Mouse (Mus musculus): ENCODE measurements around the gene Rad17.

Rad17 gene

GRCm38 (mm10) chr13:100612903-100613302 is 37.9 kb downstream of the Rad17 start:
- peak; percentile 15 for DNase-seq

- no peak for DNase-seq
Measured at GRCm38 (mm10) chr13:100612251-100612650, 38.6 kb downstream of the Rad17 start.

GRCm38 (mm10) chr13:100611266-100611665 is 39.6 kb downstream of the Rad17 start:
- no peak for DNase-seq

- no peak for DNase-seq
Measured at GRCm38 (mm10) chr13:100607756-100608155, 43.1 kb downstream of the Rad17 start.

- no peak for DNase-seq
Measured at GRCm38 (mm10) chr13:100605845-100606244, 45.0 kb downstream of the Rad17 start.

- DNase-seq, result no peak
Measured at GRCm38 (mm10) chr13:100603738-100604095, 47.1 kb downstream of the Rad17 start.

- DNase-seq, result no peak
Measured at GRCm38 (mm10) chr13:100603031-100603737, 47.7 kb downstream of the Rad17 start.

- peak; percentile 47 for DNase-seq
Measured at GRCm38 (mm10) chr13:100602239-100602902, 48.5 kb downstream of the Rad17 start.

- DNase-seq, result no peak
Measured at GRCm38 (mm10) chr13:100601034-100601433, 49.8 kb downstream of the Rad17 start.

GRCm38 (mm10) chr13:100600317-100600716 is 50.5 kb downstream of the Rad17 start:
- no peak for DNase-seq

GRCm38 (mm10) chr13:100597284-100597683 is 53.6 kb downstream of the Rad17 start:
- DNase-seq, result no peak

- DNase-seq, result no peak
Measured at GRCm38 (mm10) chr13:100595552-100595885, 55.3 kb downstream of the Rad17 start.

- no peak for DNase-seq
Measured at GRCm38 (mm10) chr13:100594838-100595551, 55.9 kb downstream of the Rad17 start.

GRCm38 (mm10) chr13:100594041-100594792 is 56.6 kb downstream of the Rad17 start:
- peak; percentile 78 for DNase-seq

GRCm38 (mm10) chr13:100588646-100589045 is 62.2 kb downstream of the Rad17 start:
- DNase-seq, result no peak

- no peak for DNase-seq
Measured at GRCm38 (mm10) chr13:100582144-100582543, 68.7 kb downstream of the Rad17 start.

- peak; percentile 32 for DNase-seq
Measured at GRCm38 (mm10) chr13:100581701-100582100, 69.2 kb downstream of the Rad17 start.

- no peak for DNase-seq
Measured at GRCm38 (mm10) chr13:100579951-100580350, 70.9 kb downstream of the Rad17 start.

- no peak for DNase-seq
Measured at GRCm38 (mm10) chr13:100579220-100579619, 71.6 kb downstream of the Rad17 start.

GRCm38 (mm10) chr13:100575950-100576349 is 74.9 kb downstream of the Rad17 start:
- DNase-seq, result peak; percentile 30

- DNase-seq, result no peak
Measured at GRCm38 (mm10) chr13:100570713-100571112, 80.1 kb downstream of the Rad17 start.

- no peak for DNase-seq
Measured at GRCm38 (mm10) chr13:100568359-100568758, 82.5 kb downstream of the Rad17 start.
